Mouse (Mus musculus): Measurements from ENCODE around the gene Als2cl. TPM values are rescaled to one million over a fixed set of nuclear protein-coding genes. Genes with fewer than 3 reads are reported as not detected.

The Als2cl gene
- polyA plus RNA-seq, 1 experiment from 2014 or later: 2.7 TPM

DNA sequence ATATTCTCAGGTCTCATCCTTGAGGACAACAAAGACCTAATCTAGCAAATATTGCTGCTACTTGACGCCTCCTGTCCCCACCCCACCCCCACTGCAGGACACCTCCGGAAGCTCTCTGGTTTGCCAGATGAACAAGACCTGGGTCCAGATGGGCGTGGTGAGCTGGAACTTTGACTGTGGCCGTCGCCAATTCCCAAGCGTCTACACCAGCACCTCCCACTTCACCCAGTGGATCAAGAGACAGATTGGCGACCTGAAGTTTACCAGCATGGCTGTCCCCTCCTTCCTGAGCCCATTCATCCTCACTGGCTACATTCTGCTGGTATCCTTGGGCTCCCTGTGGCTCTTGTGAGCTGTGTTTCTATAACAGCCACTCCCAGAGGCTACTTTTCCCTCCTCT, 23.8 kb upstream of the Als2cl start:
- H3K4me3 ChIP-seq (ENCODE audit: low read length): no peak overlapping the region
- H3K9me3 ChIP-seq (ENCODE audit: control insufficient read depth, low read length): no peaks in the 10 kb centered on the region
- no peak overlapping the region for H3K27ac ChIP-seq (ENCODE audit: low read depth, low read length)
- H3K4me1 ChIP-seq (ENCODE audit: control insufficient read depth, insufficient read depth, low read depth, low read length): no peaks in the 10 kb centered on the region; the same call in none of the 2 replicates
- no peak for ATAC-seq
- peaks cover 5% of the 10 kb centered on the region; the same call in 1 of the 2 replicates for H3K27me3 ChIP-seq (replicated peaks; ENCODE audit: control insufficient read depth, insufficient read depth, low read length)
- no peak overlapping the region for H3K4me2 ChIP-seq (ENCODE audit: low read length)
- H3K36me3 ChIP-seq (ENCODE audit: control insufficient read depth, insufficient read depth, low read length): no peaks in the 10 kb centered on the region
- no peak overlapping the region for H3K9ac ChIP-seq (ENCODE audit: low read depth, low read length)
- 82% methylated on average over 7 of the region's 7 CpGs for WGBS

DNA sequence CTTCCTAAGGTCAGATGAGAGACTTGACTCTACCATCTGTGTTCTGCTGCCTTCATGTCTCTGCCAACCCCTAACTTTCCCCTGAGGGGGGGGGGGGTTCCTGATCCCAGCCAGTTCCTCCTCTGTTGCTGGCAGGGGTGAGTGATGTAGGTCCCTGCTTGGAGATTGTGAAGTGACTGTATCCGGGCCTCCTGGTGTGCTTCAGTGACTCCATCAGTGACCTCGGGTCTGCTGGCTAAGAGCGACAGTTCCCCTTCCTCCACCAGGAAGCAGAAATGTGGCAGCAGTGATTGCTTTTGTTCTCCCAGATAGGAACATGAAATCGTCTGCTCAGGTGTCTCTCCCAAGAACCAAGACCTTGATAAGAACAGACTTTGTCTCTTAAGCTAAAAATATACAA, 22.8 kb upstream of the Als2cl start:
- Histone ChIP-seq H3K36me3 (ENCODE audit: control insufficient read depth, insufficient read depth, low read length) (no peaks in the 10 kb centered on the region), H3K9me3 (ENCODE audit: control insufficient read depth, low read length) (no peaks in the 10 kb centered on the region), H3K4me1 (ENCODE audit: control insufficient read depth, insufficient read depth, low read depth, low read length) (no peaks in the 10 kb centered on the region; the same call in none of the 2 replicates), H3K27me3 (replicated peaks; ENCODE audit: control insufficient read depth, insufficient read depth, low read length) (peaks cover 5% of the 10 kb centered on the region; the same call in 1 of the 2 replicates), H3K4me2 (ENCODE audit: low read length) (no peak overlapping the region), H3K4me3 (ENCODE audit: low read length) (no peak overlapping the region), H3K27ac (ENCODE audit: low read depth, low read length) (no peak overlapping the region), H3K9ac (ENCODE audit: low read depth, low read length) (no peak overlapping the region)
- 65% methylated on average over 4 of the region's 4 CpGs for WGBS
- ATAC-seq: no peak

GRCm38 (mm10) chr9:110857781-110858472, 21.7 kb upstream of the Als2cl start, which contains the start of gene Prss50:
TSS of gene Prss50 (plus strand) at chr9:110857967.
- no peak for ATAC-seq
- H3K4me3 ChIP-seq (ENCODE audit: low read length): peak within 1 kb of the TSS; percentile 31
- no peaks in the 10 kb centered on the region for H3K9me3 ChIP-seq (ENCODE audit: control insufficient read depth, low read length)
- no peaks in the 10 kb centered on the region for H3K36me3 ChIP-seq (ENCODE audit: control insufficient read depth, insufficient read depth, low read length)
- no peak within 1 kb of the TSS for H3K27ac ChIP-seq (ENCODE audit: low read depth, low read length)
- WGBS: 7% methylated on average over 49 of the region's 50 CpGs
- no peaks in the 10 kb centered on the region; the same call in none of the 2 replicates for H3K4me1 ChIP-seq (ENCODE audit: control insufficient read depth, insufficient read depth, low read depth, low read length)
- H3K9ac ChIP-seq (ENCODE audit: low read depth, low read length): peak within 1 kb of the TSS; percentile 35
- peak within 1 kb of the TSS; percentile 55 for H3K4me2 ChIP-seq (ENCODE audit: low read length)
- H3K27me3 ChIP-seq (replicated peaks; ENCODE audit: control insufficient read depth, insufficient read depth, low read length): peaks cover 5% of the 10 kb centered on the region; the same call in 1 of the 2 replicates

- no peak for ATAC-seq
- H3K4me1 ChIP-seq (ENCODE audit: control insufficient read depth, insufficient read depth, low read depth, low read length): no peaks in the 10 kb centered on the region; the same call in none of the 2 replicates
- H3K27me3 ChIP-seq (replicated peaks; ENCODE audit: control insufficient read depth, insufficient read depth, low read length): peaks cover 5% of the 10 kb centered on the region; the same call in 1 of the 2 replicates
- no peak overlapping the region for H3K4me3 ChIP-seq (ENCODE audit: low read length)
- H3K9ac ChIP-seq (ENCODE audit: low read depth, low read length): no peak overlapping the region
- WGBS: 50% methylated on average over 5 of the region's 5 CpGs
- no peak overlapping the region for H3K4me2 ChIP-seq (ENCODE audit: low read length)
- H3K9me3 ChIP-seq (ENCODE audit: control insufficient read depth, low read length): no peaks in the 10 kb centered on the region
- no peaks in the 10 kb centered on the region for H3K36me3 ChIP-seq (ENCODE audit: control insufficient read depth, insufficient read depth, low read length)
- H3K27ac ChIP-seq (ENCODE audit: low read depth, low read length): no peak overlapping the region
Measured at GRCm38 (mm10) chr9:110858523-110858922, 21.1 kb upstream of the Als2cl start.

- H3K4me1 ChIP-seq (ENCODE audit: control insufficient read depth, insufficient read depth, low read depth, low read length): no peaks in the 10 kb centered on the region; the same call in none of the 2 replicates
- H3K27ac ChIP-seq (ENCODE audit: low read depth, low read length): no peak overlapping the region
- no peaks in the 10 kb centered on the region for H3K36me3 ChIP-seq (ENCODE audit: control insufficient read depth, insufficient read depth, low read length)
- H3K4me3 ChIP-seq (ENCODE audit: low read length): no peak overlapping the region
- peaks cover 5% of the 10 kb centered on the region; the same call in 1 of the 2 replicates for H3K27me3 ChIP-seq (replicated peaks; ENCODE audit: control insufficient read depth, insufficient read depth, low read length)
- no peaks in the 10 kb centered on the region for H3K9me3 ChIP-seq (ENCODE audit: control insufficient read depth, low read length)
- H3K4me2 ChIP-seq (ENCODE audit: low read length): no peak overlapping the region
- no peak overlapping the region for H3K9ac ChIP-seq (ENCODE audit: low read depth, low read length)
- ATAC-seq: no peak
- WGBS: 80% methylated on average over 5 of the region's 5 CpGs
Measured at GRCm38 (mm10) chr9:110858967-110859596, 20.6 kb upstream of the Als2cl start.

- Histone ChIP-seq H3K4me2 (ENCODE audit: low read length) (no peak overlapping the region), H3K36me3 (ENCODE audit: control insufficient read depth, insufficient read depth, low read length) (no peaks in the 10 kb centered on the region), H3K4me3 (ENCODE audit: low read length) (no peak overlapping the region), H3K9me3 (ENCODE audit: control insufficient read depth, low read length) (no peaks in the 10 kb centered on the region), H3K4me1 (ENCODE audit: control insufficient read depth, insufficient read depth, low read depth, low read length) (peaks cover 23% of the 10 kb centered on the region), H3K27ac (ENCODE audit: low read depth, low read length) (no peak overlapping the region), H3K27me3 (replicated peaks; ENCODE audit: control insufficient read depth, insufficient read depth, low read length) (no peaks in the 10 kb centered on the region; the same call in 1 of the 2 replicates), H3K9ac (ENCODE audit: low read depth, low read length) (no peak overlapping the region)
- 22% methylated on average over 7 of the region's 7 CpGs for WGBS
- no peak for ATAC-seq
Measured at GRCm38 (mm10) chr9:110871030-110871429, 8.6 kb upstream of the Als2cl start.

DNA sequence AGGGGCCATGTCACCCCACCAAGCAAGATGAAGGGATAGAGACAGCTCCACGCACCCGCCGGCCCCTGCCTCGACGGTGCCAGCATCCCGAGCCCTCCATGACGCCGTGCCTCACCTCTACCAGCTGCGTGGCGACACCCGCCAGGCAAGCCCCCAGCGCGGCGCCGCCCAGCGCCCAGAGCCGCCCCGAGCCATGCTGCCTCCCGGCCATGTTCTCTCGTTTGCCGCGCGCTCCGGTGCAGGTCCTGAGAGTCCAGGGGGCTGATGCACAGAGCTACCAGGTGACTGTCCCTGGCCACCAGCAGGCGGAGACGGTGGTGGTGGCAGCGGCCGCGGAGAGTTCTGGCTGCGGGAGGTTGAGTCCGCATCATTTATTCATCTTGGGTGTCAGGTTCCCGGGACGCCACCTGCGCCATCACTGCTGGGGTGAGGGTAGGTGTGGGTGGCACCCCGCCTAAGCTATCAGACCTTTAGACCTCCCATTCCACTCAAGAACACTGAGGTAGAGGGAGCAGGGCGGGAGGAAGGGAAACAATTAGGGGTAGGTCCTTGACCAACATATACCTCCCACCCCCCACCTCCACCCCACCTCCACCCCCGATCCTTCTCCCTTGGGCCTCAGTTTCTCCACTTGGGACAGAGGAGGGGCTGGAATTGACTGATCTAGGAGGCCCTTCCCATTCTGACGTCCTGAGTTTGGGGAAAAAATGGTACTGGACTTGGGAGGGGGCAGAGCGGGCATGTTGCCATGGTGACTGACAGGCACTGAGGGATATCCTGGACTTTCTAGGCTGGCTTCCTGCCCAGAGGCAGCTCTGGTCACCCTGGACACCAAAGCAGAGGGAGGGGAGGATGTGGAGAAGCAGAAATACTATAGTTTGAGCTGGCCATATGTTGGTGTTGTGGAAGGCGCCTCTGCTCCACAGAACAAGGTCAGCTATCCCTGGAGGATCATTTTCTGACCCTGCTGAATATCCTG, 5.7 kb upstream of the Als2cl start:
- no peaks in the 10 kb centered on the region for H3K36me3 ChIP-seq (ENCODE audit: control insufficient read depth, insufficient read depth, low read length)
- ATAC-seq: peak; percentile 81
- peak overlapping the region; percentile 61 for H3K9ac ChIP-seq (ENCODE audit: low read depth, low read length)
- peak overlapping the region; percentile 72 for H3K4me2 ChIP-seq (ENCODE audit: low read length)
- 5% methylated on average over 39 of the region's 40 CpGs for WGBS
- H3K27ac ChIP-seq (ENCODE audit: low read depth, low read length): peak overlapping the region; percentile 58
- peaks cover 25% of the 10 kb centered on the region for H3K4me1 ChIP-seq (ENCODE audit: control insufficient read depth, insufficient read depth, low read depth, low read length)
- no peaks in the 10 kb centered on the region; the same call in 1 of the 2 replicates for H3K27me3 ChIP-seq (replicated peaks; ENCODE audit: control insufficient read depth, insufficient read depth, low read length)
- no peaks in the 10 kb centered on the region for H3K9me3 ChIP-seq (ENCODE audit: control insufficient read depth, low read length)
- H3K4me3 ChIP-seq (ENCODE audit: low read length): peak overlapping the region; percentile 43

DNA sequence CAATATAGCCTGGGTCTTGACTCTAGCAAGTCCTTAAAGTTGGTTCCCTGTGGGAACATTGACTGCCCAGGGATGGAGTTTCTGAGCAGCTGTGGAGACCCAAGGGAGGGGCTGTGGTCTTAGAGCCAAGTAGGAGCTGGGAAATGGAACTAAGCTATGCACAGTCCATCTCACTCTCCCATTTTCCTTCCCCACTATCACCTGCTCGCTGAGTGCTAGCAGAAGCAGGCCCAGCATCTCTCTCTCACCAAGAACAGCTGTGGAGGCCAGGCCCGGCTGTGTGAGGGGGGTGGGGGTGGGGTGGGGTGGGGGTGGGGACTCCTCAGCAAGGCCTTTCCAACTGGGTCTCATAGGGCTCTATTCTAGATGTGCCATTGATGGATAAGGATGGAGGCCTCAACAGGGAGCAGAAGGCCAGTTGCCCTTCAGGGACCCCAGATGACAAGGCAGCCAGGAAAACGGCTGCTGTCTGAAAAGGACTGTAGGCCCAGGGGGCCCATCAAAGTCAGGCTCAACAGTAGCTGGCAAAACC, 4.9 kb upstream of the Als2cl start:
- H3K9ac ChIP-seq (ENCODE audit: low read depth, low read length): no peak overlapping the region
- peak overlapping the region; percentile 72 for H3K4me2 ChIP-seq (ENCODE audit: low read length)
- H3K27ac ChIP-seq (ENCODE audit: low read depth, low read length): peak overlapping the region; percentile 58
- WGBS: 0% methylated on average over 3 of the region's 3 CpGs
- H3K27me3 ChIP-seq (replicated peaks; ENCODE audit: control insufficient read depth, insufficient read depth, low read length): peaks cover 1% of the 10 kb centered on the region; the same call in 1 of the 2 replicates
- H3K36me3 ChIP-seq (ENCODE audit: control insufficient read depth, insufficient read depth, low read length): no peaks in the 10 kb centered on the region
- no peaks in the 10 kb centered on the region for H3K9me3 ChIP-seq (ENCODE audit: control insufficient read depth, low read length)
- peak; percentile 38 for ATAC-seq
- no peak overlapping the region for H3K4me3 ChIP-seq (ENCODE audit: low read length)
- peaks cover 30% of the 10 kb centered on the region for H3K4me1 ChIP-seq (ENCODE audit: control insufficient read depth, insufficient read depth, low read depth, low read length)
